Mouse (Mus musculus): Measurements from ENCODE around the gene Pde9a. TPM values are rescaled to one million over a fixed set of nuclear protein-coding genes. Genes with fewer than 3 reads are reported as not detected.

Pde9a gene
- polyA plus RNA-seq, 2 experiments from 2014 or later = 1.4 TPM; not detected in 1

DNA sequence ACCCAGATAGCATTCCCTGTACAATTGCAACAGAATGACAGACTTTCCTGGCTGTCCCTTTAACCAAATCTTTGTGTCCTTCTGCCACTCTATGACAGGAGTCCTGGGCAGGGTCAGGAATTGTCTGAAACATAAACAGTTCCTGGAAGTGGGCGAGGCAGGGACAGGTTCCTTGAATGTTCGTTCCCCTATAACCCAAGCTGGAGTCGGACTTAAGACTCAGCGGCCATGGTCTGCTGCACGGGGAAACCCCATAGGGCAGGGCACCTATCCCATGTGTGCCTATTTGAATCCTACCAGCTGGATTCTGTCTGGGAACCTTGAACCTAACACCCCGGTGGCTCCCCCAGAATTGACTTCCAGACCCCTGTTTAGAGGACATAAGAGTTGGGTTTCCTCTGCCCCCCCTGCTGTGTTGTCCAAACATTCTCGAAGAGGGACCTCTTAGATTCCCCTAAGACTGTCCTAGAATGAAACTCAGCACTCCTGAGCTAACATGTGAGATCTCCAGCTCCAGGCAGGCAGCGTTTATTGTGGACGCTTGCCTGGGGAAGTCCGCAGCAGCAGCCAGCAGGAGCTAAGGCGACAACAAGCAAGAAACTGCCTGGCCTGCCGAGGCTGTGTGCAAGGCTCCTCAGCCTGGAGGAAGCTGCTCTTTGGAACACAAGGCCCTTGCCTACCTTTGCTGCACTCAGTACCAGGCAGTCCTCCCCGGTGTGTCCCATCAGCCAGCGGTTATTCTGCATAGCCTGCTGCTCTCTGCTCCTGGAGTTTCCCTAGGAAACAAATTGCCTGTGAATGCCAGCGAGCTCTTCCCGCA lies 48.2 kb downstream of the Pde9a start:
- ATAC-seq = no peak

DNA sequence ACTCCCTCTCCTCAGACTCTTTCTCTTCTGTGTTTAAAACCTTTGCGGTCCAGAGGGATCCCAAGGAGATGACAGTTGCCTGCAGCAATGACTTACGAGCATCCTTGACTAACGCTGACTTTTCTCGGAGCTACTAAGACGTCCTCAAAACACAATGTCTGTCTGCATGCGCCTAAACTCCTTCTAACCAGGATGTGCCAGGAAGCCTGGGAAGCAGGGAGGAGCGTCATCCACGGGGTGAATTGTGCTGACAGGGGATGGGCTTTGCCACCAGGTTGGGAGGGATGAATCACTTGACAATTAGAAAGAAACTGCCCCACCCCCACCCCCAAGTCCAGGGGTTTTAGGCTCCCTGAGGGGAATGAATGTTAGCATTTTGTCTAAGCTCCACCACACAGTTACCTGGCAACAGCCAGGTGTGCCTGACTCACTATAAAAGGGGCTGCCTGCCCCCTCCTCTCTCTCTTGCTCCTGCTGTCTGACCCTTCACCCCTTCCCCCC lies 48.9 kb downstream of the Pde9a start:
- no peak for ATAC-seq

DNA sequence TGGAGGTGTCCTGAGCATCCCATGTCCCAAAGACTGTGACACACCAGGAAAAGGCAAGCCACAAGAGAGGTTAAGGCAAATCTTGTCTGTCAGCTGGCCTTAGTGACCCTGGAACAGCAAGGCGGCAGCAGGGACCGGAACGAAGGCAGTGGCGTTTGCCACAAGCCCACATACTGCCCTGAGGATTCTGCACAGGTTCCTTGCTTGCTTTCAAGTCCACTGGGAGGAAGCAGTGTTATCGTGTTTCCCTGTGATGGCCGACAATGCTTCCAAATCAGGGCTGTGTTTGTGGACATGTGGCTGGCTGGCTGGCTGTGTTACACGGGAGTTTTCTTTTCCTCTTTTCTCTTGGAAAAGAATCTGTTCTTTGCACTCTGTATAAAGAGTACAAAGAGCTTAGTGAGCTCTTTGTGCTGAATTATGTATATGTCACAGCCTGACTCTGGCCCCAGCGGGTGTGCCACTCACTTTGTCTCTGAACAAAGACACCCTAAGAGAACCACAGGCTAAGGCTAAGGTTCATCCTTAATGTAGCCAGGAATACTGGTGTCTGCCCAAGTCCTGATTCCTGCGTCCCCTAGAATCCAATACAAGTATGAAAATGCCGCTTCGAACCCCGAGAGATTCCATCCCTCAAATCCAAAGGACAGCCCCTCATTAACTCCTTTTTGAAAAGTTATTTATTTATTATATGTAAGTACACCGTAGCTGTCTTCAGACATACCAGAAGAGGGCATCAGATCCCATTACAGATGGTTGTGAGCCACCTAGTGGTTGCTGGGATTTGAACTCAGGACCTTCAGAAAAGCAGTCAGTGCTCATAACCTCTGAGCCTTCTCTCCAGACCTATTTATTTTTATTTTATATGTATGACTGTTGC lies 50.2 kb downstream of the Pde9a start:
- no peak for ATAC-seq

DNA sequence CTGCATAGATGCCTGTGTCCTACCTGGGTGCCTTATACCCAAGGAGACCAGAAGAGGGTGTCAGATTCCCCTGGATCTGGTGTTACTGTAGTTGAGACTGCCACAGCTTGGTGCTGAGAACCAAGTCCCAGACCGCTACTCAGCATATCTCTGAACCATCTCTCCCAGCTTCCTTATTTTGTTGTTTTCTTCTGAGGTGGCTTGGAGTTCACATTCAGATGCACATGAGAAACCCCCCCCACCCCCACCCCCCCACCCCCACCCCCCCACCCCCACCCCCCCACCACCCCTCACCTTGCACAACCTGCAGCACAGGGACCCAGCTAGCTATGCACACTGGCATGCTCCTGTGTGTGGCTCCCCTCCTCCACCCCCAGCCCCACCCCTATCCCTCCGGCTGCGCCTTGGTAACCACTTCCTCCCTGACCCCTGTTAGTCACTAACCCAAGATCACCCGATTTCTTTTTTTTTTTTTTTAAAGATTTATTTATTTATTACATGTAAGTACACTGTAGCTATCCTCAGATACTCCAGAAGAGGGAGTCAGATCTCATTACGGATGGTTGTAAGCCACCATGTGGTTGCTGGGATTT lies 50.9 kb downstream of the Pde9a start:
- ATAC-seq = peak; percentile 78

DNA sequence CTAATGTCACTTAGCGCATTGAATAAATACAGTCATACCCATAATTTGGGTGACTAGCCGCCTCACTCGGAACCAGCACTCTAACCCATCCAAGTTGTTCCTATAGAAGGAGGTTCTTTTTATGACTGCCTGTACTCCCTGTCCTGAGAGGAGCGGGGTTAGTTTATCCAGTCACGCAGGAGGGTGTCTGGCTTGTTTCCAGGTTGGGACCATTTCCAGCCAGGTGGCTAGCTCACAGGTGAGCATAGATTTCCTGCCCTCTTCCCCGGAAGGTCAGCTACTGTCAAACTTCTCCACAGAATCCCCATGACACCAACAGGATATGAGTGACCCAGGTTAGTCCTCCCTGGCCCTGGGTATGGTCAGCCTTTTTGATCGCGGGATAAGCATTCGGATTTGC lies 51.5 kb downstream of the Pde9a start:
- no peak for ATAC-seq

DNA sequence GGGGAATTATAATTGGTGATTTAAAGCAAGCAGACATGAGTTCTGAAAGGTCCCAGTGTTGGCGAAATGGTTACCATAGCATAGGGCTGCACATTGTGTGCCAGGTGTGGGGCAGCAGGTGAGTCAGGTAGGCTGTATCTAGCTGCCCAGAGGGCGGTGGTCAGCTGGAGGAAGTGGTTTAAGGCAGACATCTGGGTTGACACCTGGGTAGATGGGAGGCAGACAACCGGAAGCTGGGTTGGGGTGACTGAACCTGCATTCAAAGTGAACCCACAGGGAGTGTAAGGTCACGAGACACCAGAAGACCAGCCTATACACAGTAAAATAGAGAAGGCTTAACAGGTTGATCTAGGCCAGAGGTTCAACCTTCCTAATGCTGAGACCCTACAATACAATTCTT lies 54.0 kb downstream of the Pde9a start:
- peak; percentile 19 for ATAC-seq

DNA sequence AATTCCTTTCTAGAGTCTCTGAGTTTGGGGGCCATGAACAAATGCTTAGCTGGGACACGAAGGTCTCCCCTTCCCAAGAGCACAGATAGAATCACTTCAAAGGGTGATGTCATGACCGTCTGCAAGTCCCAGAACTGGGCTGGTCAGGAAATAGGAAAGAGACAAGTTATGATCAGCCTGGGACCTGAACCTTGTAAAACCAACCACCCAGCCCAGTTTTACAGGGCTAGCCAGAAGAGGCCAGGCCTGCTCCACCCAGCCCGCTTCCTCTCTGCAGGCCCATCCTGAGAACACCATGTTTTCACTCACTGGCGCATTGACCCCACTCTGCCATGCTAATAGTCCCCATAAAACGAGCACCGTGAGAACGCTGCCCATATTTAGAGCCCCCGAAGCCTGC lies 56.5 kb downstream of the Pde9a start:
- ATAC-seq = no peak

DNA sequence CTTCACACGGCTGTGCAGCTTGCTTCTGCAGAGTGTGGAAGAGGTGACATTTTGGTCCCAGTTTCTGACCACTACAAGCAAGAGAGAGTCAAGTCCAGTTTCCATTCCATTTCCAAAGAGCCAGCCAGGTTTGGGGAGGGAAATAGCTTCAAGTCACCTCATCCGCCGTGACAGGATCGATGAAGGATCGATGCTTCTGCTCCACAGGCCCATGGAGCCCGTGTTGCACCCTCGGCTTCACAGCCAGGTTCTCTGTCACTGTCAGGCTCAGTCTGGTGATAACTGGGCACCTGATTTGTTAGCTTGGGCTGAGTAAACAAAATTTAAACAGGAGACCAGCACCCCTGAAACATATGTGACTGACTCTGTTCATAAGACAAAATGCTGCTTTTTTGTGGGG lies 58.2 kb downstream of the Pde9a start:
- ATAC-seq = no peak

DNA sequence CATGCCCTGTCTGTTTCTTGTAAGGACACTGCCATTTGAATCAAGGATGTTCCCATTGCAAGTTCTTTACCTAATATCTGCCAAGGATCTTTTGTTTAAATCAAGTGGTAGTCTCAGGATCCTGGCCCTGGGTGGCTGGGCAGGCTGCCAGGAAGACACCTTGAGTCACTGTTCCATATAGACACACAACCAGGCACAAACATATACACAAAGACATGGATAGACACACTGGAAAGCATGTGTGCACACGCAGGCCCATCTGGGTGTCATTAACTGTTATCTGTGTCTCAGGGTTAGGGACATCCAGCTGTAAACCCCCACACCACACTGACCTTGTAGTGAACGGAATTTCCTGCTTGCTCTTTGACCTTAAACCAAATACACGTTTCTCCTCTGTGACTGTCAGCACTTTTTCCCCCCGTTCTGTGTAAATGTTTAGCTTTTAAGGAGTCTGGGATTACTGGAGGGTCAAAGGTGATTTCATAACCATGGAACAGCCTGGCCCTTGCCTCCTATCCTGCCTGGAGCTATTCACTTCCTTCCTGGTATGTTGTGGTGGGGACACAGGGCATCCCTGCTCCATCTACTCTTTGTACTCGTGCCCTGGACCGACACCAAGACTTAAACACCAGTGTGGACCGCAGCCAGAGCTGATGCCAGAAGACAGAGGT lies 59.2 kb downstream of the Pde9a start:
- no peak for ATAC-seq

DNA sequence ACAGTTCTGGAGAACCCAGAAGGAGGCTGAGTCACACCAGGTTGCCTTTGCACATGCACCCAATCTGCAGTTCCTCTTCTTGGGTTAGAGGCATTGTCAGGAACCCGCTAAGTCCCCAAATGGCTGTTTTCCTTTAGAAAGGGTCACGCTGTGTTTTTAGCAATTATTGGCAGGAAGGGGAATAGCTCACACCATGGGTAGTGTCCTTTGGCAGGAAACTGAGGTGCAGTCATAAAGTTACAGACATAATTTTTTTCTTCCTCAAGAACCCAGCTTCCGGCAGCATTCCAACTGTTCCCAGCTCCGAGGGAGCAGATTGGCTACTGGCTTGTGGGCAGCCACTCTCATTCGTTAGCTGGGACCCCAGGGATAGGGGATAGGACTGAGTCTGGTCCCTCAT lies 61.8 kb downstream of the Pde9a start:
- ATAC-seq = no peak

DNA sequence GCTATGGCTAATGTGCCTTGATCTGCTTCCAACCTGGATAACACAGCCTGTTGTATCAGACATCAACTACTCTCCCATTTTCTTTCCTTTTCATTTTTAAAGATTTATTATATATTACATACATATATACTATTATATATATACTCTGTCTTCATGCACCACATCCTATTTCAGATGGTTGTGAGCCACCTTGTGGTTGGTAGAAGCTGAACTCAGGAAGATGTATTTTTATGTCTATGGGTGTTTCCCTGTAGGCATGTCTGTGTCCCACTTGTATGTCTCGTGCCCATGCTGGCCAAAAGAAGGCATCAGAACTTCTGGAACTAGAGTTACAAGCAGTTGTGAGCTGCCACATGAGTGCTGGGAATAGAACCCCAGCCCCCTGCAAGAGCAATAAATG lies 62.5 kb downstream of the Pde9a start:
- no peak for ATAC-seq

DNA sequence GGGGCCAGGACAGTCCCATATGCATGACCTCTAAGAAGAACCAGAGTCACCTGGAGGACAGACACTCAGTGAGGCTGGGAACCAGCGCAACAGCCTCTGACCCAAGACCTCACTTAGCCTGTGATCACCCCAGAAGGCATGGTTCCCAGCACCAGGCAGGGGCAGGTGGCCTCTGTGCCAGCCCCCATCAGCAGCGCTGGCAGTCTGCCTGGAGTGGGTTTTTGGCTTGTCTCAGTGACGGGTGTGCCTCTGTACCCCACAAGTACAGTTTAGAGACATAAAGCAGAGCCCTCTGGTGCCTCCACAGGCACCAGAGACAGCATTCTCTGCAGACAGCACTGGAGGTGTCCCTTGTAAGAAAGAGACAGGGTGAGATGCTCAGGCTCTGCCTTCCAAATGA lies 64.2 kb downstream of the Pde9a start:
- no peak for ATAC-seq

DNA sequence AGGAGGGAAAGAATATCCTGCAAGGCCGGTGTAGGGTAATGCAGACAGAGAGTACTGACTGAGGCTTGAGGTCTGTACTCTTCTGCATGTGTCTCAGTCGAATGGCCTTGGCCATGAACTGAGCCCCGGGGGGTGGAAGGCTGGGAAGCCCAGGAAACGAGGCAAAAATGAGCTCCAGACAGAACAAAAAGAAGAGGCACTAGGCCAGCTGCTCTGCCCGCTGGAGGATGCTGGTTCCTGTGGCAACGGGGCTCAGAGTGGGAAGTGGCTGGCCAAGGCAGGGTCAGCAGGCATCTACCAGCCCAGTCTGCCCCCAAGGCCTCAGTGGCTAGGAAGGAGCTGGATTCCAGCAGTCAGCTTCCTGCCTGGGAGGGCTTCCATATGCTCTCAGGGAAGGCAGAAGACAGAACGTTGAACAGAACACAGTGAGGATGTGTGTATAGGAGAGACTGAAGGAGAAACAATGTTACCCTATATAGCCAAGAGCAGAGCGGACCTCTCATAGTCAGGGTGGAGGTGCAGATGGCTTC lies 65.2 kb downstream of the Pde9a start:
- ATAC-seq = no peak

DNA sequence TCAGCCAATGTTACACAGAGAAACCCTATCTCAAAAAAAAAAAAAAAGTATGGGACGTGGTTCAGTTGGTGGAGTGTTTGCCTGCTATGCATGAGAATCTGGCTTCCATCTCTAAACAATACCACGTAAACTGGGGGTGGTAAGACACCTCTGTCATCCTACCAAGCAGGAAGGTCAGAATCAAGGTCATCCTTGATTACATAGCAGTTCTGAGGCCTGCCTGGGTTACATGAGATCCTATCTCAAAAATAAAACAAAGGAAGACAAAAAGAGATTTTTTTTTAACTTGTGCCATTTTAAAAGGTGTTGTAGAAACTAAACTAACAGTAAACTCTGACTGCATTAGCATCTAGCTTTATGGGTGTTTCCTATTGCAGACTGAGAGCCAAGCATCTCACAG lies 66.8 kb downstream of the Pde9a start:
- ATAC-seq = no peak

DNA sequence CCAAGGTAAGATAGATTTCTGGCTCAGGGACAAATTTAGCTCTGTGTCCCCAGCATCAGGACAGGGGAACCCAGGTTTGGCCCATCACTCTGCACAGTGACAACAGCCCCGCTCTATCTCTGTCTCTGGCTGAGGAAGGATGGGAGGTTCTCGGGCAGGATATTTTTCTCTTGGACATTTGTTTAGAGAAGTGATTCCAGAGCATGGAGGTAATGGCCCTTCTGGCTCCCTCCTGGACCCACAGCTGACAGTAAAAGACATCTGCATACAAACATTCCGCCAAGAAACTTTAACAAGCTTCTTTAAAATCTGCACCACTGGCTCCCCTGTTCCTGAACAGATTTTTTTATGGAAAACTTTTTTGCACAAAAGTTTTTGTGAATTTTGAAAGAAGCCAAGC lies 67.5 kb downstream of the Pde9a start:
- no peak for ATAC-seq

DNA sequence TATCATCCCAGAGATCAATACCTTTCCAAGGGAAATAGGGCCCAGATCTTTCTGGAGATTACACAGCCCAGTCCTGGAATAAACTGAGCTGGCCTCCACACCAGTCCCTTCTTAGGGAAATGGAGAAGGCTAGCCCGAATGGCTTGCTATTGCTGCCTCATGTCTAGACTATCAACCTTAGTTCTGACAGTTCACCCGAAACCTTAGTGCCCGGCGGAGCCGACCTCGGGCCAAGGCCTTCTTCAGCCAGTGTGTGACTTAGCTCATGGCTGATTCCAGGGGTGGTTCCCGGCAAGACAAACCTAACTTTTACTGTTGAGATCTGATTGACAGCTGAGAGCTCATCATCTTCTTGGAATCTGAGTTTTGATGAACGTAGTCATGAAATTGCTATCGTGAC lies 68.0 kb downstream of the Pde9a start:
- ATAC-seq = no peak

DNA sequence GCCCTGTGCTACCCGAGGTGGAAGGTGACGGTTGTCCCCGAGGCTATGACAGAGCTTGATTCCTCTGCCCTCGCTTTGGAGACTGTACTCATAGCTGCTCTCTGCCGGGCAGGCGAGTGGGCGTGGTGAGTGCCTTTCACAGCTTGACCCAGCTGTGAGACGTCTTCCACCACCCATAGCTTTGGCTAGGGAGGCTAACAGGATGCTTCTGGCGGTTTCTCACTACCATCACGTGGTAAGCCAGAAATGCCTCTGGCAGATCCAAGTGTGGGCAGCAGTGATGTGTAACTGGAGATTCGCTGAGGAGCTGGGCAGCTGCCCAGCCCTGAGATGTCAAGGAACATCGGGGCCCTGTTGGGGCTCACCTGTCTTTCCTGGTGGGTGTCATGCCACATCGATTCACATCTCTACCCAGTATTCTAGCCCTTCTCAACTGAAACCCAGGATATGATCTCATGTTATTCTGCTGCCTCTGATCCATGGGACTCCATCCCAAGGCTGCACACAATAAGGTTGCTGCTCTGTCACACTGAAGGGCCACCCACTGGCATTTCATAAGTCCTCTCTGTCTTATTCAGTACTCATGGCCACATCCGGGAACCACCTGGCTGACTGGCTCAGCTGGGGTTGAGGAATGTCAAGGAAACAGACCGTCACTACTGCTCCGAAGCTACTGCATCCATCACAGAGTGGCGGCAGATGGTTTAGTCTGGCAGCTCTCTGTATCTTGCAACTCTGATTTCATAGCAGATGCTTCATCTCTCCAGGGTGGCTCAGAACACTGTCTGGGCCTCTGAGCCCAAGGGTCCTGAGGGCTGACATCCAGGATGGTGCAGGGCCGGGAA lies 70.9 kb downstream of the Pde9a start:
- ATAC-seq = no peak

DNA sequence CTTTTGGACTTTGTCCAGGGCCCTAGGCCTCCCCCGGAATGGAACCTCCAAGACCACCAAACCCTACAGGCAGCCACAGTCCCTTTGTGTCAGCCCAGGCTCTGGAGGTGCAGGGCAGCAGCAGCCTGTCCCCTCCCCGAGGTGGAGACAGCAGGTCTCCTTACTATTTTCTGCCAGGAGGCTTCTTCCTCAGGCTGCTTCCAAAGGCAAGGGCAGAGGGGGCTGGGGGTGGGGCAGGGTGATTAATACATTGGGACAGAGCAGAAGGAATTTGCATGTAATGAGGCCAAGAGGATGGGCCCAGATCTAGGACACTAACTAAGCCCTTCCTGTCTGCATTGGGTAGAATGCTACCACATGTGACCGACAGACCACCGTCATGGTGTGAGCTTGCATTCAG lies 74.4 kb downstream of the Pde9a start:
- ATAC-seq = no peak

DNA sequence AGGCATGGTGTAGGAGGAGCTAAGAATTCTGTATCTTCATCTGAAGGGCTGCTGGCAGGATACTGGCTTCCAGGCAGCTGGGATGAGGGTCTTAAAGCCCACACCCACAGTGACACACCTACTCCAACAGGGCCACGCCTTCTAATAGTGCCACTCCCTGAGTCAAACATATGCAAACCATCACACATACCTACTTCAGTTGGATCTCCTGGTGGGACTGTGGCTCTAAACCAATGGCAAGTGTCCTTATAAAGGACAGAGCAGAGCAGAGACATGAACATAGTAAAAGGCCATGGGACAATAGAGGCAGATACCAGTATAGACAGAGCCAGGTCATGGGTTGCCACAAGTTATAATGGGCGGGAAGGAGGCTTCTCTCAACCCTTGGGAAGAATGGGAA lies 76.5 kb downstream of the Pde9a start:
- ATAC-seq = no peak

DNA sequence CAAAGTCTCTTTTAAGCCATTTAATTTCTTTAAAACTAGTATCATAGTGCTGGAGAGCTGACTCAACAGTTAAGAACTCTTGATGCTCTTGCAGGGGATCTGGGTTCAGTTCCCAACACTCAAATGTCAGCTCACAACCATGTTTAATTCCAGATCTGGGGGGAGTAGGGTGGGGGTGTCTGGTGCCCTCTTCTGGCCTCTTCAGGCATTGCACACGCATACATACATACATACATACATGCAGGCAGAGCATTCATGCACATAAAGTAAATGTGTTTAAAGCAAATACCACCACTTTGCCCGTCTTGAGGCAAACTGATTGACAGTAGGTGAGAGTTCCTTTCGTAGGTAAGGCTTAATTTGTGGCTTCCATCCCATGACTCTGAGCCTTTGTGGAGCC lies 80.8 kb downstream of the Pde9a start:
- no peak for ATAC-seq

DNA sequence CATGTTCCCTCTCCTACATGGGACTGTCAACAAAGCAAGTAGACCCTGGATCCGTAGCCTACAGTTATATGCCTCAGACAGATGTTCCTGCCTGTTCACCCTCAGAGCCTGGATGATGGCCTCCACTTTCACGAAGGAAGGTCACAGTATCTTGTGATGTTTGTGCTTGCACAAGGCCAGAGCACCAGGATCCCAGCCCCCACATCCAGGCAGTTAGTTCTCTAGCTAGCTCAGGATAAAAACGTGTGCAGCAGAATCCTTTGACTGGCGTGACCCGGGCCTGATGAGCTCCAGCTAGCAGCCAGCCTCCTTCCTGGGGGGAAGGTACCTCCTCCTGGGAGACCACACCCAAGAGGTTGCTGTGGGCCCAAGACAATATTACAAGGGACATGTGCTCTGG lies 82.5 kb downstream of the Pde9a start:
- no peak for ATAC-seq
